Mouse (Mus musculus) kidney, adult 8-10 months (tissue): ENCODE measurements at regions not wholly inside any gene's neighbourhood (a gene's known extent, or its start where the extent isn't known, plus 50 kb on each side); places are given as distances from the start of the nearest gene placed in this dataset.
A peak's percentile ranks its signal among the peaks of the same experiment; 100 is the strongest.

Experiments used
- DNase-seq, 2 experiments: peaks; one replicate each; pipeline ENCODE4 v3.0.0; 2022

DNA sequence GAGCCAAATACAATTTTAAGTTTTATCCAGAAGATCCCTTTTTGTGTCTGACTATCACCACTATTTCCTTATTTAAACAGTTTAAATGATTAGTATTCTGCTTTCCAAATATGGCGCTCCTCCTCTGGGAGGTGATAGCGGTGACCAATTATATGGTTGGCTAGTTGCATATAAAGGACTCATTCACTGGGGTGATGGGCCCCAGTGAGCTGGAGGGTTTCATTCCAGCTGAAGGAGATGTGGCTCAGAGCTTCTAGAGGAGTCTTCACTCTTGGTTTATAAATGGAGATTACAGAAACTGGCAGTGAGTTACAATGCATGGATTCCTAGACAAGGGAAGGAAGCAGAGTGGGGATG, 50.7 kb upstream of the Gm7361 start:
- no peak for DNase-seq

DNA sequence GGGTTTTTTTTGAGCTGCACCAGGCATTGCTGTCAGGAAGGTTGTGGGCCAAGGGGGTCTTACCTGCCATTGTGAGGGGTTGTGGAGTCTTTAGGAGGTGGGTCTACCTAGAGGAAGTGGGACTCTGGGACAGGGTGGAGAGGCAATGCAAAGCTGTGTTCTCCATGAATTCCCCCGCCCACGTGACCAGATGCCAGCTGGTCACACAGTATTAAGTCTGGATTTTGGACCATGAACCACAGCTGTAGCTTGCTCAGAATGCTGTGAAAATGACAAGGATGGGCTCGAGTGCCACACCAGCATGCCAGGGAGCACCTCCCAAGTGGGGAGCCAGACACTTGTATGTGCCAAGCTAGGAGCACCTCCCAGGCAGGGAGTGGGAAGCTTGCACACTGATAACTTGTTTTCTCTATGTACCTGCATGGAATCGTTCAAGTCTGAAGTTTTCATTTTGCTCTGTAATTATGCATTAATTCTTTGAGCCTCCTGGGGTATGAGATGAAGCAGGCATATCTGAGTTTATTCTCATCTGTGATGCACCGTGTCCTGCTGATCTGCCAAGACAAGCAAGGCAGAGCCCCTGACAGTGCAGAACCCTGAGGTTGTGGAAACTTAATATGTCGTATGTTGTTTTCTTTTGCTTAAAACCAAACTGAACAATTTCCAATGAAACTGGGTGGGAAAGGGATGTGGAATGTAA, 51.3 kb upstream of the Gm7361 start:
- DNase-seq: no peak

DNA sequence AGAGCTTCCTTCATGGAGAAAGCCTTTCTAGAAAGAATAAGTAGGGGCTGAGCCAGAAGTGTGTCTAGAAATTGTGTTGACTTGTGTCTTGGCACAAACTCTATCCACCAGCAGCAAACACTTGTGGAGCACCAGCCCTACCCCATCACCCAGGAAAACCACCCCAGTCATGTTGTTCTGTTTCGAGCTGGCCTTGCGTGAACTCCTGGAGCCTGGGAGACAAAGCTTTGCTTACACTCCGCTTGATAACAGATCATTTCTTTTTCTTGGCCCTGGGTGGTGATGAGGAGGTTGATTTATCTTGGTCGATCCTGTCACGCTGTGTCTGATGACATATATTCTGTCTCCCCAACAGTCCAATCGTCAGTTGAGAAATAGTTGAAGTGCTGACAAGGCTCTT, 55.0 kb upstream of the Gm7361 start:
- DNase-seq: no peak

DNA sequence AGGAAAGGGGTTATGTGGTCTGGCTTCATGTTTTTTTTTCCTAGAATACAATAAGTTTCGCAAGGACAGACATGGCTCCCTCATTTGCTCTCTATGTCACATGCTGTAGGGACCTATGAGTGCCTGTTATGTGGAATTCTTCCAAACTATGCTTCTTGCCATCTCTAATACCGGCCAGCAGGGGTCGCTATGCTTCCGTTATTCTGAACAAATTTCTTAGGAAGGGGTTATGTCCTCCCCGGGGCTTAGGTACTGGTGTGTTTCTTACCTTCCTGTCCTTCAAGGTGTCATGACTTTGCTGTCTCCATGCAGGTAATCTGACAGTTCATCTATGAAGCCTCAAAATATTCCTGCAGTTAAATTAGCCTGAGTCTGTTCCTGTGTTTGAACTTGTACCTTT, 68.1 kb upstream of the Gm7361 start:
- DNase-seq: peak in 1 of 2 experiments; percentile 7

DNA sequence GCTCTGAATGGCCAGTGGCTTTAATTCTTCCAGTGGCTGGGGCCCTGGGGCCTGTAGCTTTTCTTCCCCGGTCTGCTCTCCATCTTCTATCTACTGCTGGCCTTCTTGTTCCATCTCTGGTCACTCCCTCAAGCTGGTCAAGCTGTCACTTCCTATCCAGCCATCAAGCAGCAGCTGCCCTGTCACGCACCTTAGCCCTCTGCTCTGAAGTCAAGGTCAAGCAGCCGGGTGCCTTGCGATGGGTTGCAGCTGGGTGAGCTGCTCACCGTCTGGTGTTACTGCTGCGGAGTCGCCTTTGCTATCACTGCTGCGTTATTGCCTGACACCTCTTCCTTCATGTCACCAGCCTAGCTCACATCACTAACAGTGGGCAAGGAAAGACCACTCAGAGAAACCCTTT, 66.0 kb upstream of the Gm10220 start:
- DNase-seq: no peak

DNA sequence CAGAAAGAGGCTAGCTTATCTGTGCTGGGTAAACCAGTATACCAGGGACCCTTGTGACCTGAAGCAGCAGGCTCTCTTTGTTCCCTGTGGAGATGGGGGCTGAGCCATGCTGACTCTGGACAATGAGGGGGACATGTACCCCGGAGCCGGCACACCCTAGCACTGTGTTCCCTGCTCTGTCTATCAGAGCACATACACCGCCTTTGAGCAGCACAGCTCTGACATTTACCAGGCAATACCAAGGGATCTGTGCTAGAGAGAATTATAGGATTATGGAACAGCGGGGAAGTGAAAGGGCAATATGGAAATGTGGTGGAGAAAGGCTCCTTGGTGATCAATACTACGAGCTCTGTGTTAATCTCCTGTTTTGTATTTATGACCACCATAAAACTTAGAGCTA, 64.2 kb upstream of the Gm10220 start:
- no peak for DNase-seq

DNA sequence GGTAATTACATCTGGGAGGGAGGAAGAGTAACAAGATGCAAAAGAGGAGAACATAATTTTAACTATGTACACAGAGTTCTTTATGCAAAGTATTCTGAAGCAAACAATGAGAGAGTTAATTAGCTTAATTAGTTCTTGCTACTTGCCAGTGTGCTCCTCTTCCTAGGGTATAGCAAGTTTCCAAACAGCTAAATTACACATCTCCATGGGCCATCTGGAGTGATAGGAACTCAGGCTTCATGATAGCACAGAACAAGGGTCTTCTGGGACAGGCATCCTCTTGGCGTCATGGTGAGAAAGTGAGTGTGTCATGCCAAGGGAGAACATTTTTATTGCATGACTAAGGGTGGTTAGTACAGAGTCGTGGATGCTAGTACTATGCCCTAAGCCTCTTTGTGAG, 54.8 kb upstream of the Gm10220 start:
- DNase-seq: no peak

DNA sequence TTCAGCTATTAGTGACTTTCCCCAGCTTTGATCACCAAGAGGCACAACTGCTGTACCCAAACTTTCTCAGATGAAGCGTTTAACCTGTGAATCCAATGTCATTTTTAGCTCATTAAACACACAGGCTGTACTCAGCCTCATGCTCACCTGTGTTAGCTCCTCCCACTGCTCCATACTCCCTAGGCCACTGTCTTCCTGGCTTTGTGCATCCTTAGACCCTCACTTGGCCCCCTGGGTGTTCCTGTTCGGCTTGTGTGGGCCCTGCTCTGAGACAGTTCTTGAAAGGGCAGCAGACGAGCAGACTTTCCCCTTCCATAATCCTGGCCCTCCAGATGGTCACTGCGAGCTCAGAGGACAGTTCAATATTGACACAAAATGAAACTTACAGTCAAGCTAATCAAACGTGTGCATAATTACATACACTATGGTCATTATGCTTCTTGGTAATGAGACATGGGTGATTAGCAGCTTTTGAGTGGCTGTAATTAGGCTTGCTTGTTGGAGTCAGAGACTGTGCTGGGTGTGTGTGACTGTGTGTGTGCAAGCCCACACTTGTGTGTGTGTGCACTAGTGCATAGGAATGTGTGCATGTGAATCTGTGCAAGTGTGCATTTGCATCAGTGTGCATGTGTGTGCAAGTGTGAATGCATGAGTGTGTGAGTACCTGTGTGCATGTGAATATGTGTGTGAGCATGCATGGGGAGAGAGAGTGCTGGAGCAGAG, 50.6 kb upstream of the Gm10220 start:
- DNase-seq: no peak

DNA sequence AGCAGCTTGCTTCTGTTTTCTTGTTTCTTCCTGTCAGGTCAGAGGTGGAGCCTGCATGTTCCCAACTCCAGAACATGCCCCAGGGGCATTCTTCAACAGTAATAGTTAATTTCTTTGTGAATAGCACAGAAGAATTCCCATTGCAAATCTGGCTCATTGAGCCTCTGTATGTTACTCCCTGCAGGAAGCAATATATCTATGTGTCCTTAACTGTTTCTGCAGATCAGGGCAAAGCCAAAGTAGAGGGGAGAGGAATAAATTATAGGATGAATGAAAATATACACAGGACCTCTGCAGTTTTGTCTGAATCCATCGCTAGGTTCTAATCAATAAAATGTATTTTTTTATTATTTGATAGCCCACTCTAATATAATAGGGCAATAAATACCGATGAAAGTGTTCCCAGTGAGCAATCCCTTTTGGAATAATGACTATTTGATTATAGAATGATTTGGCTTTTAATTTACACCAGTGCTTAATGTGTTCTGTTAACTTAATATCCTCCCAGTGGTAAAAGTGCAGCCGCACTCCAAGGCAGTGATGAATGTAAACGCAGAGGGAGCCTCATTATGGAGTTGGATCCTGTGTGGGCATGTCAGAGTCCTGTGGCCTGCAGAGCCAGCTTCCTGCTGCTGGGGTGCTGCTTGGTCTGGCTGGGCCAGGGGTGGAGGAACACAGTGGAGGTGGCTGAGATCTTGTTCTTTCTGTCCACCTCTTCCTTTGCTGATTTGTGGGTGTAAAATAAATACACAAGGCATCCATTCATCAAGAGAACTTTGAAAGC, 49.7 kb upstream of the Gm10220 start:
- no peak for DNase-seq
